Mouse (Mus musculus): ENCODE measurements around the gene Crim1.

Gene Crim1

GRCm38 (mm10) chr17:78326381-78326780 is 126.3 kb downstream of the Crim1 start:
- DNase-seq (ENCODE audit: low spot score in 2 of 2) = no peak

- no peak for DNase-seq (ENCODE audit: low spot score in 2 of 2)
These were observed 127.1 kb downstream of the Crim1 start for GRCm38 (mm10) chr17:78327187-78327586.

DNA sequence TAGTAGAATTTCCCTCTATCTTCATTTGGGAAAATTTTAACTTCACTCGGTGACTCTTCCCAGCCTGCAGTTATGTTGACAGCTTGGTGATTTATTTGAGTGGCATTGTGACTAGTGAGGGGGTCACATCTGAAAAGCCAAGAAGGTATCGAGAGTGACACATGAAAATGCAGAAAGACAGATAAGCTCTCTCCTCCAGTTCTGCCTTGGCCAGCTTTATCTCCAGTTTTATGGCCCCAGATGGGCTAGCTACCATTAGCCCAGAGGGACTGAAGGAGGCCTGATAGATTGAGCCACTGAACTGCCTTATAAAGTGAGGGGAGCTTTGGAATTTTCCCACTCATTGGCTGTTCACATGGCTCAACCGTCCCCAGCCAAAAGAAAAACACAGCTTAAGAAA is 128.2 kb downstream of the Crim1 start:
- DNase-seq (ENCODE audit: low spot score in 2 of 2) = no peak

DNA sequence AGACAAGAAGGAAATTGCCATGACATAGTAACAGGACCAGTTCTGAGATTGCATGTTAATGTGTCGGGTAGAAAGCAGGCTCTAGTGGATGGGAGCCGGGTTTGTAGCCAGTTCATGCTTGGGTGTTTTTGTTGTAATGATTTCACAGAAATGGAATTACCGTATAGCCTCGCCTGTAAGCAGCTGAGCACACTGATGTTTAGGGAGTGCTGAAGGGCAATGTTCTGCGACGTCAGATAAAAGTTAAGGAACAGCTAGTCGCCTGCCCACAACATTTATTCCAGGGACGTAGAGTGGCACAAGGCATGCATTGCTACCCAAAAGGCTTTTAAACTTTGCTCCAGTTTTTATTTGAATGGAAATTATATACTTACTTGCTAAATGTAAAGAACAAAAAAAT is 131.4 kb downstream of the Crim1 start:
- DNase-seq (ENCODE audit: low spot score in 2 of 2) = no peak

DNA sequence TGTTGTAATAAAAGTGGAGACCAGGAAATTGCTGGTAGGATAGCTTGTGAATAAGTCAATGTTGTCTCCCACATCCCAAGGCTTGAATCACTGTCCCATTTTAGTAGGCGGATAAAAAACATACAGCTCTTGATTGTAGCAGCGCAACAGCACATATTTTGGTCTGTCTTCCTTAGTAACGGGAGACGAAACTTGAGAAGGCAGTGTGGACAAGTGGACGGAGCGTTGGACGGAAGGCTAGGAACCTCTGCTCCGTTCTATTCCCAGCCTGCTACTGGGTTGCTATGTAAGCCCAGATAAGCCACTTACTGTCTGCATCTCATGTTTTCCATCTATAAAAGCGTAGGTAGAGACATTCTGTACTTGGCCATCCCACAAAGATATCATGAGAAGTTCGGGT is 133.2 kb downstream of the Crim1 start:
- DNase-seq (ENCODE audit: low spot score in 2 of 2) = no peak

DNA sequence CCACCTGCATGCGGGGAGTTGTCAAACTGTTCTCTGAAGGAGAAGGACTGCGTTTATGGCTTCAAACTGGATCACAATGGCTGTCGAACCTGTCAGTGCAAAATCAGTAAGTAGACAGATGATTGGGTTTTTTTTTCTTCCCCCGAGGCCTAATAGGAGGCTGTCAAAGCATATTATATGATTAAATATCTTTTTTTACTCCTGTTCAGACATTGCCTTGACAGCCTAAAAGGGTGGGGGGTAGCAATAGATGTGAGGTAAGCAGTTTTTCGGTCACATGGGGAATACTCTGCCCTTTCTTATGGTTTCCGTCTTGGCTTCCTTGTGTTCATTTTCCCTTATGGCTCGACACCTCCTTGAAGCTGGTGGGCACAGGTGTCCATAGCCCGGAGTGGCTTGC is 135.2 kb downstream of the Crim1 start:
- DNase-seq (ENCODE audit: low spot score in 2 of 2) = no peak

GRCm38 (mm10) chr17:78343688-78344087 is 143.6 kb downstream of the Crim1 start:
- no peak for DNase-seq (ENCODE audit: low spot score in 2 of 2)

DNA sequence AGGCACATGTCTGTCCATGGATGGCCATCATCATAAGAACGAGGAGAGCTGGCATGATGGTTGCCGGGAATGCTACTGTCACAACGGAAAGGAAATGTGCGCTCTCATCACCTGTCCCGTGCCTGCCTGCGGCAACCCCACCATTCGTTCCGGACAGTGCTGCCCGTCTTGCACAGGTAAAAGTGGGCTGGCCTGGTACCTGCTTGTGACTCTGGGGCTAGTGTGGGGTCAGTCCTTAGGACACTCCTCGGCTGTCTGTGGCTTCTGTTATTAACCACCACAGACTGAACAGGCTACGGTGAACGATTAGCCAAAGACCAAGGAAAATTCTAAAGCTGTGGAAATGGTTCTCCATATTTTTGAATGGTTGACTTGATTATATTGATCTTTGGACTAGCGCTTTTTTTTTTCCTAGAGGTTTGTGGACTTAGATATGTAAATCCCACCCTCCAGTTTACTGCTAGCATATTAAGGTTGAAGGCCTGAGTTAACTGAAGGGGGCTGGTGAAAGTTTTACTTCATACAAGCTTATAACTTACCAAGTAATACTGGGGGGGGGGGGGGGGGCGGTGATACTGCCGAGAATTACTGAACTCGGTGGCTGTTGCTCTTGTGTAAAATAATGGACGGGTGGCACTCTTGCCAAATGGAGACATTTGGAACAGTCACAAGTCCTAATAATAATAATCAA is 147.2 kb downstream of the Crim1 start:
- no peak for DNase-seq (ENCODE audit: low spot score in 2 of 2)

DNA sequence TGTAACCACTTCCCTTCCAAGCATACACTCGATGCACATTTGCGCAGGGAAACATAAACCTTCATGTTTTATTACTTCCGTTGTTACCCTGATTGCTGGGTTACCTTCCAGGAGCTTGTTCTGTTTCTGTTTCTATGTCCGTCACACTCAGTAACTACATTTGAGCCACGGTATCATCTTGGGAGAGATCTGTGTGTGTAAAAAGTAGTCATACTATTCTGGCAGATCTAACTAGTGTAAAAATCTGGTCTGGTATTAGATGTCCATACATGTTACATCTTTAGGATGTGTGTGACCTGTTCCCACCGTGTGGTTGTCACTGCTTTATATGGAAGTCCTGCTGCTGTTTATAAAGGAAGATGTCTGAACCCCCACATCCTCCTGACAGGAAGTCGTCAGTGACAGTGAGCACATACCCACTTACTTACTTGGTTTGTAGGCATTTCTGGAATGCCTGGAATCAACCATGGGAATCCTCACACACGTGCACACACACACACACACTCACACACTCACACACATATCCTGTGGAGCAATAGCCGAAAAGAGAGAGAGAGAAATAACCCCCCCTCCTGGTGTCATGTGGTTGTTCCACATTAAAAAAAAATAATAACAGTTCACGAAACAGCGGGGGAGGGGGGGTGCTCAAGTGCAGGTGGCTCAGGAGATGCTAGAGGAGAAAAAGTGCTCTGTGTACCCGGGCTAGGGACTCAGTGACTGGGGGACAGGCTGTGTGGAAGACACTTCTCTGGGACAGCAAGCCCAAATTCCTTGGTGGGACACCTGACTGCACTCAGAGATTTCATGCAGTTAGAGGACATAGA is 151.8 kb downstream of the Crim1 start:
- DNase-seq (ENCODE audit: low spot score in 2 of 2) = no peak

GRCm38 (mm10) chr17:78352500-78352855 is 152.4 kb downstream of the Crim1 start:
- no peak for DNase-seq (ENCODE audit: low spot score in 2 of 2)

GRCm38 (mm10) chr17:78354411-78354810 is 154.4 kb downstream of the Crim1 start:
- no peak for DNase-seq (ENCODE audit: low spot score in 2 of 2)

GRCm38 (mm10) chr17:78354871-78355270 is 154.8 kb downstream of the Crim1 start:
- DNase-seq (ENCODE audit: low spot score in 2 of 2) = no peak

GRCm38 (mm10) chr17:78355611-78356010 is 155.6 kb downstream of the Crim1 start:
- DNase-seq (ENCODE audit: low spot score in 2 of 2) = no peak

- no peak for DNase-seq (ENCODE audit: low spot score in 2 of 2)
These were observed 157.7 kb downstream of the Crim1 start for GRCm38 (mm10) chr17:78357753-78358152.

DNA sequence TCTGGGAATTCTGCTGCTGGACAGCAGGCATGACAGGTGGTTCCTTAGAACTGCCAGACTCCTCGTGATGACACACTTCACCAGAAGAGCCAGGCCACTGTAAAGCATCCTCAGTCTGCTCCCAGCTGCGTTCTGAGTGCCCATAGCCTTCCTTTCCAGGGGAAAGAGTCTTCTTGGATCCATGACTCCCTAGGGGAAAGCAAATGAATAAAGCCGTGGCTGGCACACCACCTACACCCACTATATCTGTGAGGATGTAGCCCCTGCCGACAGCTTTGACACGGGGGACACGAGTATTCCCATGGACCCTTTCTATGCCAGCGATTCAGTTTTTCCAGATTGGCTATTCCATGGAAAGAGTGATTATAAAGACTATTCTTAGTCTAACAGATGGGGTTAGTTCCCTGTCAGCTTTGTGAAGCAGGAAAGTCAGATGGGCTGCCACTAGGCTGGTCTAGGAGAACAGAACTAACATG is 158.2 kb downstream of the Crim1 start:
- no peak for DNase-seq (ENCODE audit: low spot score in 2 of 2)

DNA sequence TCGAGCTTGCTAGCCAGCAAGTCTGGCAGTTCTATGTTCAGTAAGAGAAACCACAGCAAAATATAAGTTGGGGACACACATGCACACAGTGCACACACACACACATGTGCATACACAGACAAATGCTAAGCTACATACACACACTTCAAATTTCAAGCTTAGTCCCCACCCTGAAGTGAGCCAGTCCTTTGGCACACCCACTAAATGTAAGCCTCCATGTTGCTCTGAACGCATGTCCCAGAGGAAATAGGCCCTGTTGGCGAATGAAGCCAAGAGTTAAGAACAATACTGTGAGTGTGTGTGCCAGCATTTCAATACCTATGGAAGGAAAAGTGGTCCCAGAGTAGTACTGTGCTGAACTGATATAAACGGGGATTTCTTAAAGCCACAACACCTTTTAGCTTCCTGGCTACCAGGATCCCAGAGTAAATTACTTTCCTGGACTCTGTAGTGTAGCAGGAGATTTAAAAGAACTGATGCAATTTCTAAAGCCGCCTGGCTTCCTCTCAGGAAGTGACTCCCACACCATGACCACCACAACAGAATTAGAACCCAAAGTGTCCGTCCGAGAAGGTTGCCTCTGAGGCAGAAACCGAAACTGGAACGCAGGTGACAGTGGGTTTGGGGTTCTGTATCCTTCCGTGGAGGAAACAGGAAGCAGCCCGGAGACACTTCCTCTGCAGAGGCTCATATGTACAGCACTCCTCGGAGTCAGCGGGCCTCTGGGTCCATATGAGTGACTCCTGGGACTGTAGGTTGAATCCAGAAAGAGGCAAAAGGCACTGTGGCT is 162.1 kb downstream of the Crim1 start:
- no peak for DNase-seq (ENCODE audit: low spot score in 2 of 2)

- no peak for DNase-seq (ENCODE audit: low spot score in 2 of 2)
These were observed 164.7 kb downstream of the Crim1 start for GRCm38 (mm10) chr17:78364555-78365302.

GRCm38 (mm10) chr17:78366070-78366469 is 166.0 kb downstream of the Crim1 start:
- no peak for DNase-seq (ENCODE audit: low spot score in 2 of 2)

DNA sequence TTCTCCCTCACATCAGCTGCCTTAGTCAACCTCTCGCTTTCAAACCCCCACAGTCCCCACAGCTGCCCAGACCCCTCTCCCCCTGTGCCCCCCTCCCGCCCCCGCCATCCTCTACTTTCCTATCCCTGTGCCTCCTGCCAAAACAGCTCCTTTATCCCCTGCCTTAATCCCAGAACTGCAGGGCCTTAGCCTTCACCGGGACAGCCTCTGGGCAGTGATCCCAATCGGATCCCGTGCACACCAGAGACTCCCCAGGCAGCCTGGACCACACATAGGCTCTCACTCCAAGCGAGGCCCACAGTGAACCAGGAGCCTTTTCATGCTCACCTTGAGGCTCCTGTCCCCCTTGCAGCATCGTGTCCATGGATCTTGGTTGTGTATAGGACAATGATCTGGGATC is 168.4 kb downstream of the Crim1 start:
- DNase-seq (ENCODE audit: low spot score in 2 of 2) = no peak

GRCm38 (mm10) chr17:78370445-78370844 is 170.4 kb downstream of the Crim1 start:
- no peak for DNase-seq (ENCODE audit: low spot score in 2 of 2)

DNA sequence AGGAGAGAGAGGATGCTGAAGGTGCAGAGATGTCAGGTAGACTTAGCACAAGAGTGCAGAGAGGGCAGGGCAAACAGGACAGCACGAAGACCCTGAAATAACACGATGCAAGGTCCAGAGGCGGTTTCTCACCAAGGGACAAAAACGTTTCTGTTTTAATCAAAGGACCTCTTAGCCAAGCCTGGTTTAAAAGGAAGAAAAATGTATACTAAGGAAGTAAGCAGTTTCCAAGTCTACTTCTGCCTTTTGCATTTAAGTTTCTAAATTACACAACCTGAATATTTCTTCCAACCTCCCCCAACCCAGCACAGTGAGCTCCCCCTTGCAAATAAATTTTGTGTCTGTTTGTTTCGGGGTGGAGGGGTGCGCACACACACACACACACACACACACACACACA is 173.1 kb downstream of the Crim1 start:
- no peak for DNase-seq (ENCODE audit: low spot score in 2 of 2)

DNA sequence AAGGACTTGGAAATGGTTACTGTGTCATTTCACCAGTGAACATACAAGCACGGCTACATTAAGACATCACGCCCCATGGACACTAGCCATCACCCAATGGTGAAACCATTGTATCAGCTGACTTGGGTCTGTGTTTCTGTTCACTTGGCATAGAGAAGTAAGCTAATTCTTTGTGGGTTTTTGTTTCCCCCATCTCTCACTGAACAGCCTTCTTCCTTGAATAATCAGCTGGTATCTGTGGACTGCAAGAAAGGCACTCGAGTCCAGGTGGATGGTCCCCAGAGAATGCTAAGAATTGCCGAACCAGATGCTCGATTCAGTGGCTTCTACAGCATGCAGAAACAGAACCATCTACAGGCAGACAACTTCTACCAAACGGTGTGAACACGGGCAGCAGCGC is 173.8 kb downstream of the Crim1 start:
- DNase-seq (ENCODE audit: low spot score in 2 of 2) = no peak
